Mouse (Mus musculus): Measurements from ENCODE around the gene Ptcd1. TPM values are rescaled to one million over a fixed set of nuclear protein-coding genes. Genes with fewer than 3 reads are reported as not detected.

Gene Ptcd1
- polyA plus RNA-seq, 1 experiment from 2014 or later, result 26.5 TPM

- Histone ChIP-seq H3K4me3 (peak overlapping the region; percentile 75; the same call in 1 of the 2 replicates), H3K4me1 (peaks cover 24% of the 10 kb centered on the region), H3K9me3 (no peaks in the 10 kb centered on the region), H3K4me2 (peak overlapping the region; percentile 96), H3K9ac (no peak overlapping the region), H3K27ac (no peak overlapping the region), H3K36me3 (replicated peaks) (peaks cover 15% of the 10 kb centered on the region), H3K27me3 (replicated peaks) (no peaks in the 10 kb centered on the region)
- 82% methylated on average over 7 of the region's 7 CpGs for WGBS
- no peak for ATAC-seq (replicated peaks)
Observed at GRCm38 (mm10) chr5:145200387-145200786, 33.5 kb upstream of the Ptcd1 start.

- Histone ChIP-seq H3K4me2 (peak within 1 kb of the TSS; percentile 69), H3K4me3 (peak within 1 kb of the TSS; percentile 80), H3K9me3 (no peaks in the 10 kb centered on the region), H3K4me1 (peaks cover 24% of the 10 kb centered on the region), H3K9ac (peak within 1 kb of the TSS; percentile 85), H3K27me3 (replicated peaks) (no peaks in the 10 kb centered on the region), H3K36me3 (replicated peaks) (peaks cover 24% of the 10 kb centered on the region), H3K27ac (peak within 1 kb of the TSS; percentile 79)
- 75% methylated on average over 2 of the region's 2 CpGs for WGBS
- ATAC-seq (replicated peaks), result 0 out of 2 replicates have a peak, but pooled peaks have one; percentile 9
Observed at GRCm38 (mm10) chr5:145191962-145192361, 25.1 kb upstream of the Ptcd1 start, which contains the start of gene Atp5j2. TSS of gene Atp5j2 (minus strand) at chr5:145192062.

- WGBS, result 1% methylated on average over 41 of the region's 41 CpGs
- no peaks in the 10 kb centered on the region for H3K27me3 ChIP-seq (replicated peaks)
- H3K4me2 ChIP-seq, result peak overlapping the region; percentile 69
- no peaks in the 10 kb centered on the region for H3K9me3 ChIP-seq
- H3K36me3 ChIP-seq (replicated peaks), result peaks cover 27% of the 10 kb centered on the region
- peak; percentile 88 for ATAC-seq (replicated peaks)
- H3K4me3 ChIP-seq, result peak overlapping the region; percentile 80
- H3K9ac ChIP-seq, result peak overlapping the region; percentile 85
- peak overlapping the region; percentile 79 for H3K27ac ChIP-seq
- peaks cover 24% of the 10 kb centered on the region for H3K4me1 ChIP-seq
Observed at GRCm38 (mm10) chr5:145190875-145191798, 24.2 kb upstream of the Ptcd1 start.

- H3K27ac ChIP-seq, result no peak overlapping the region
- no peaks in the 10 kb centered on the region for H3K9me3 ChIP-seq
- H3K4me3 ChIP-seq, result peak overlapping the region; percentile 80
- peak overlapping the region; percentile 69 for H3K4me2 ChIP-seq
- no peaks in the 10 kb centered on the region for H3K27me3 ChIP-seq (replicated peaks)
- no peak for ATAC-seq (replicated peaks)
- 58% methylated on average over 5 of the region's 5 CpGs for WGBS
- H3K36me3 ChIP-seq (replicated peaks), result peaks cover 26% of the 10 kb centered on the region
- peaks cover 24% of the 10 kb centered on the region for H3K4me1 ChIP-seq
- peak overlapping the region; percentile 85 for H3K9ac ChIP-seq
Observed at GRCm38 (mm10) chr5:145190373-145190772, 23.5 kb upstream of the Ptcd1 start.

GRCm38 (mm10) chr5:145189416-145189815, 22.5 kb upstream of the Ptcd1 start:
- Histone ChIP-seq H3K4me3 (no peak overlapping the region), H3K9ac (no peak overlapping the region), H3K27me3 (replicated peaks) (no peaks in the 10 kb centered on the region), H3K4me2 (peak overlapping the region; percentile 69; the same call in 1 of the 2 replicates), H3K9me3 (no peaks in the 10 kb centered on the region), H3K36me3 (replicated peaks) (peaks cover 23% of the 10 kb centered on the region), H3K27ac (no peak overlapping the region), H3K4me1 (peaks cover 24% of the 10 kb centered on the region)
- WGBS, result 95% methylated on average over 6 of the region's 6 CpGs
- no peak for ATAC-seq (replicated peaks)

- Histone ChIP-seq H3K9ac (no peak overlapping the region), H3K4me1 (peaks cover 12% of the 10 kb centered on the region), H3K9me3 (no peaks in the 10 kb centered on the region), H3K27ac (no peak overlapping the region), H3K4me3 (no peak overlapping the region), H3K36me3 (replicated peaks) (peaks cover 59% of the 10 kb centered on the region), H3K27me3 (replicated peaks) (no peaks in the 10 kb centered on the region), H3K4me2 (no peak overlapping the region)
- WGBS, result 92% methylated on average over 2 of the region's 2 CpGs
- ATAC-seq (replicated peaks), result no peak
Observed at GRCm38 (mm10) chr5:145185244-145185643, 18.3 kb upstream of the Ptcd1 start.

- Histone ChIP-seq H3K4me3 (no peak overlapping the region), H3K27ac (no peak overlapping the region), H3K9me3 (no peaks in the 10 kb centered on the region), H3K4me2 (no peak overlapping the region), H3K9ac (no peak overlapping the region), H3K4me1 (no peaks in the 10 kb centered on the region), H3K36me3 (replicated peaks) (peaks cover 75% of the 10 kb centered on the region), H3K27me3 (replicated peaks) (no peaks in the 10 kb centered on the region)
- 87% methylated on average over 18 of the region's 18 CpGs for WGBS
- no peak for ATAC-seq (replicated peaks)
Observed at GRCm38 (mm10) chr5:145178461-145178980, 11.6 kb upstream of the Ptcd1 start.

GRCm38 (mm10) chr5:145167306-145167661, 376 bp upstream of the Ptcd1 start:
- Histone ChIP-seq H3K4me2 (peak overlapping the region; percentile 80), H3K27ac (peak overlapping the region; percentile 76), H3K27me3 (replicated peaks) (no peaks in the 10 kb centered on the region), H3K4me1 (peaks cover 32% of the 10 kb centered on the region), H3K9ac (peak overlapping the region; percentile 62), H3K36me3 (replicated peaks) (peaks cover 8% of the 10 kb centered on the region), H3K4me3 (peak overlapping the region; percentile 66), H3K9me3 (no peaks in the 10 kb centered on the region)
- under 1% methylated on average over 28 of the region's 28 CpGs for WGBS
- ATAC-seq (replicated peaks), result peak; percentile 80

GRCm38 (mm10) chr5:145165184-145165583, 1.7 kb downstream of the Ptcd1 start:
- Histone ChIP-seq H3K27ac (no peak overlapping the region), H3K36me3 (replicated peaks) (peaks cover 16% of the 10 kb centered on the region), H3K27me3 (replicated peaks) (no peaks in the 10 kb centered on the region), H3K9ac (no peak overlapping the region), H3K4me2 (no peak overlapping the region), H3K4me3 (no peak overlapping the region), H3K9me3 (no peaks in the 10 kb centered on the region), H3K4me1 (peaks cover 32% of the 10 kb centered on the region)
- no peak for ATAC-seq (replicated peaks)
- 92% methylated on average over 15 of the region's 15 CpGs for WGBS

GRCm38 (mm10) chr5:145164710-145165109, 2.2 kb downstream of the Ptcd1 start:
- H3K27me3 ChIP-seq (replicated peaks), result no peaks in the 10 kb centered on the region
- H3K9me3 ChIP-seq, result no peaks in the 10 kb centered on the region
- 76% methylated on average over 3 of the region's 3 CpGs for WGBS
- no peak overlapping the region for H3K4me2 ChIP-seq
- peaks cover 32% of the 10 kb centered on the region for H3K4me1 ChIP-seq
- H3K4me3 ChIP-seq, result no peak overlapping the region
- peaks cover 20% of the 10 kb centered on the region for H3K36me3 ChIP-seq (replicated peaks)
- H3K9ac ChIP-seq, result no peak overlapping the region
- ATAC-seq (replicated peaks), result no peak
- no peak overlapping the region for H3K27ac ChIP-seq

GRCm38 (mm10) chr5:145161361-145161760, 5.5 kb downstream of the Ptcd1 start:
- H3K36me3 ChIP-seq (replicated peaks), result peaks cover 39% of the 10 kb centered on the region

GRCm38 (mm10) chr5:145152690-145153089, 14.2 kb downstream of the Ptcd1 start:
- Histone ChIP-seq H3K27me3 (replicated peaks) (no peaks in the 10 kb centered on the region), H3K4me2 (no peak overlapping the region), H3K4me1 (no peaks in the 10 kb centered on the region), H3K27ac (no peak overlapping the region), H3K9ac (no peak overlapping the region), H3K9me3 (no peaks in the 10 kb centered on the region), H3K36me3 (replicated peaks) (peaks cover 69% of the 10 kb centered on the region), H3K4me3 (no peak overlapping the region)
- 92% methylated on average over 5 of the region's 5 CpGs for WGBS
- no peak for ATAC-seq (replicated peaks)

More at GRCm38 (mm10) chr5:145161361-145161760, 5.5 kb downstream of the Ptcd1 start:
- peaks cover 16% of the 10 kb centered on the region for H3K4me1 ChIP-seq
- no peaks in the 10 kb centered on the region for H3K27me3 ChIP-seq (replicated peaks)
- H3K27ac ChIP-seq, result no peak overlapping the region
- 94% methylated on average over 14 of the region's 14 CpGs for WGBS
- H3K4me2 ChIP-seq, result no peak overlapping the region
- no peak overlapping the region for H3K4me3 ChIP-seq
- ATAC-seq (replicated peaks), result no peak
- H3K9me3 ChIP-seq, result no peaks in the 10 kb centered on the region
- H3K9ac ChIP-seq, result no peak overlapping the region
